Mouse (Mus musculus) kidney, embryonic 16.5 days (tissue): ENCODE measurements around the gene Slc16a2. TPM values are rescaled to one million over a fixed set of nuclear protein-coding genes. Genes with fewer than 3 reads are reported as not detected.
"Not testable (repeated sequence)": the region's sequence is repeated elsewhere in the genome, so short reads cannot be mapped to it uniquely, and the experiment has no call there.

ENCODE experiments used
- ATAC-seq: fragments of 200-750 bp; cut with Nextera tagmentation; 2 replicates; pipeline ENCODE4 v1.8.0; 2017; ENCODE audit warnings: moderate TSS enrichment; ENCODE audit not compliant: low FRiP score, low TSS enrichment
- H3K27ac ChIP-seq: fragments of 300-500 bp; sonication (generic); 2 replicates; pipeline ENCODE4 v1.5.1; 2014; ENCODE audit warnings: low read length
- H3K27me3 ChIP-seq: fragments of 300-500 bp; sonication (generic); 2 replicates; pipeline ENCODE4 v1.6.1; 2014; ENCODE audit warnings: low read length, control low read depth, mixed read lengths; ENCODE audit not compliant: insufficient read depth
- H3K36me3 ChIP-seq: fragments of 300-500 bp; sonication (generic); 2 replicates; pipeline ENCODE4 v1.6.1; 2014; ENCODE audit warnings: low read length, control low read depth, mixed read lengths; ENCODE audit not compliant: insufficient read depth
- H3K4me1 ChIP-seq: fragments of 300-500 bp; sonication (generic); 2 replicates; pipeline ENCODE4 v1.6.1; 2014; ENCODE audit warnings: low read length, control low read depth, mixed read lengths; ENCODE audit not compliant: insufficient read depth
- H3K4me2 ChIP-seq: fragments of 300-500 bp; sonication (generic); replicated peaks from 2 replicates; pipeline ENCODE4 v1.6.1; 2014; ENCODE audit warnings: low read depth, low read length
- H3K4me3 ChIP-seq: fragments of 300-500 bp; sonication (generic); 2 replicates; pipeline ENCODE4 v1.5.1; 2014; ENCODE audit warnings: mild to moderate bottlenecking, low read length
- H3K9ac ChIP-seq: fragments of 300-500 bp; sonication (generic); replicated peaks from 2 replicates; pipeline ENCODE4 v1.6.1; 2014; ENCODE audit warnings: low read length
- H3K9me3 ChIP-seq: fragments of 300-500 bp; sonication (generic); 2 replicates; pipeline ENCODE4 v1.6.1; 2016; ENCODE audit warnings: low read length, control low read depth
- WGBS: fragments of 180-500 bp; shearing (Covaris S2); extraction: QIAGEN DNeasy Blood & Tissue Kit; methylation state at CpG from one replicate; pipeline ENCODE4 v1.1.7; 2014; 5-methylcytosine and 5-hydroxymethylcytosine counted together
- polyA plus RNA-seq: library from polyadenylated mRNA; unstranded; fragments of >200 nt; fragmentation: Nextera tagmentation; extraction: Ambion mirVana; gene quantifications from 2 replicates; pipeline ENCODE4 v1.2.1, GENCODE M21; 2015

The Slc16a2 gene
- polyA plus RNA-seq, 1 experiment from 2014 or later: 12.8 TPM

DNA sequence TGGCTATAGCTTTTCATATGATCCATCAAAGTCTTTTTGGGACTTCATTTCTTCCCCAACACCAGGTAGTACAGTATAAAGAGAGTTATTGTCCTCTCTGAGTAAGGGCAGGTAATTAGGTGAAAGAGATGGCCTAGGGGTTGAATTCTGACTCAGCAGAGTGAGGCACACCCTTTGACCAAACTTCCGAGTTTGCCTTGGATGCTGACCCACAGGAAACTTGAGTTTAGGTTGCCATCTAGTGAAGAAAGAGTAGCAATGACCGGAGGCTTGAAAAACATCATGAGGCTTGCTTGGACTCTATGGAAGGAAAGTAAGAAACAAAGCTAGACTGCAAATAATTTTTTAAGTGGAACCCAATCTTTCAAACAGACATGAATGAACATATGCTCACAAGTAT, 147.1 kb downstream of the Slc16a2 start:
- H3K4me2 ChIP-seq: no peak overlapping the region
- no peak overlapping the region for H3K9ac ChIP-seq
- no peak overlapping the region for H3K27ac ChIP-seq
- H3K27me3 ChIP-seq: peaks cover 4% of the 10 kb centered on the region; the same call in 1 of the 2 replicates
- no peaks in the 10 kb centered on the region for H3K9me3 ChIP-seq
- ATAC-seq: no peak
- no peaks in the 10 kb centered on the region for H3K4me1 ChIP-seq
- H3K36me3 ChIP-seq: no peaks in the 10 kb centered on the region
- no peak overlapping the region for H3K4me3 ChIP-seq
- WGBS: 25% methylated on average over 2 of the region's 2 CpGs

DNA sequence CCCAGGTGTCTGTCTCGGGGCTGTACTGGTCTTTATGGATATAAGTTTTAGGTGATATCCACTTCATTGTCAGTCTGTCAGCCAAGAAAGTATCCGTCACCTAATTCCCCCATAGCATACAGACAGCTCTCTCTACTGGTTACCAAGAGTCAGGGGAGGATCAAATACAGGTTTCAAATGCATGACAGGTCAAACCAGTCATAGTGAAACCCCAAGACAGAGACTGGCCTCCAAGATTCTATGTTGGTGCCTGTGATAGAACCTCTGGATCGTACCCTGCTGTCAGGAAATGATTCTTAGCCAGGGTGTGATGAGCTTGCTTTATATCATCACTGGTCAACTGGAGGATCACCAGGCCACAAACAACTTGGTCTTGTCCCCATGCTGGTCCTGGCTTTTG, 148.0 kb downstream of the Slc16a2 start:
- 91% methylated on average over 3 of the region's 3 CpGs for WGBS
- H3K9me3 ChIP-seq: no peaks in the 10 kb centered on the region
- no peak overlapping the region for H3K27ac ChIP-seq
- no peak overlapping the region for H3K4me2 ChIP-seq
- no peaks in the 10 kb centered on the region for H3K4me1 ChIP-seq
- H3K4me3 ChIP-seq: no peak overlapping the region
- no peaks in the 10 kb centered on the region for H3K36me3 ChIP-seq
- H3K9ac ChIP-seq: no peak overlapping the region
- ATAC-seq: no peak
- peaks cover 4% of the 10 kb centered on the region; the same call in 1 of the 2 replicates for H3K27me3 ChIP-seq

DNA sequence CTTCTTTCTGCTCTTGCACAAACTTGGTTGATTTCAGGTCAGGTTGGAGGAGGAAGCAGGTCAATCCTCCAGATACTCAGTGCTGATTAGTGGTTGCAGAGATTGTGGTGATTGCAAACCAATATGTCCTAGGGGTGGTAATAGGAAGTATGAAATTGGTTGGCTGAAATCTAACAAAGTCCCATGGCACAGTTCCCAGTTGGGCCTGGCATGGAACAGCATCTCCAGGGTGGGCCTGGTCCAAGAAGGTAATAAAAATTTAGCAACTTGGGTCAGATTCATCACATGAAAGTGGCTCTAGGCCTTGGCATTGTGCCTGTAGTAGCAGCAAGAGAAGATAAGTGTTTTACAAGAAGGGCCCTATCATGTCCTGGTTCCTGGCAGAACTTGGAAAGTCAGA, 151.5 kb downstream of the Slc16a2 start:
- Histone ChIP-seq H3K27me3 (peaks cover 4% of the 10 kb centered on the region; the same call in 1 of the 2 replicates), H3K27ac (no peak overlapping the region), H3K9ac (no peak overlapping the region), H3K4me2 (no peak overlapping the region), H3K4me3 (no peak overlapping the region), H3K4me1 (no peaks in the 10 kb centered on the region), H3K36me3 (no peaks in the 10 kb centered on the region), H3K9me3 (no peaks in the 10 kb centered on the region)
- no peak for ATAC-seq

DNA sequence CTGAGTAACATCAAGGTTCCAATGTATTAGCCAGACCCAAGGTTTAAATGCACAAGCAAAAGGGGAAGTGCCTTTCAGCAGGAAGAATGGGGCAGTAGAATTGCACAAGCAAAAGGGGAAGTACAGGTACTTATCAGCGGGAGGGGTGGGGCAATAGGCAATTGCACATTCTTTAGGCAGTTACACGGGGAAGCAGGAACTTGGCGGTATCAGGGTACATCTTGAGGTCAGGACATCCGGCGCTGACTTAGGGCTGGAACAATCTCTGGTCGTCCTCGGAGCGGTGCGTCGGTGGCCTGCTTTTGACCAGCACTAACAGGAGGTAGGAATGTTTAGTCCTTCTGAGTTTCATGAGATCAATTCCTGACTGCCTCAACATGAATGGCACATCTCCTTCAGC, 157.3 kb downstream of the Slc16a2 start:
- not testable (repeated sequence) for H3K27me3 ChIP-seq, H3K36me3 ChIP-seq, ATAC-seq, H3K9me3 ChIP-seq, H3K4me3 ChIP-seq, H3K27ac ChIP-seq, H3K9ac ChIP-seq, H3K4me1 ChIP-seq, H3K4me2 ChIP-seq
- 88% methylated on average over 10 of the region's 10 CpGs for WGBS

DNA sequence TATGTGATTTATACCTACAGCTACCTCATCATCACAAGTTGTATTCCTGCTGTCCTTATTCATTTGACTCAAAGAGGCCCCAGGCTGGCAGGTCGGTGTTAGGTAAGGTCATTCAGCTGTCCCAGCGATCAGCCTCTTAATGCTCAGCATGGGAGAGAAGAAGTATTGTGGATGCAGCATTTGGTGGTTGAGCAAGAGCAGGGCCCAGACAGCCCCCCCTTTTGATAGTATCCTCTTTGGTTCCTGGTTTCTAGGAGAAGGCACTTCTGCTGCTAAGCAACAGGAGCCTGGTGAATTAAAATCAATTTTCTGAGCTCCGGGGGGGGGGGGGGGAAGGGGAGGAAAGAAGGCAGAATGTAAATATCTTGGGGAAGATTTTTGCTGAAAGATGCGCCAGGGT, 162.8 kb downstream of the Slc16a2 start:
- Histone ChIP-seq H3K27me3 (peaks cover 2% of the 10 kb centered on the region; the same call in 1 of the 2 replicates), H3K9ac (no peak overlapping the region), H3K4me2 (no peak overlapping the region), H3K9me3 (peaks cover 3% of the 10 kb centered on the region; the same call in 1 of the 2 replicates), H3K4me1 (no peaks in the 10 kb centered on the region), H3K4me3 (no peak overlapping the region), H3K36me3 (no peaks in the 10 kb centered on the region), H3K27ac (no peak overlapping the region)
- ATAC-seq: no peak
- 87% methylated on average over 4 of the region's 4 CpGs for WGBS

DNA sequence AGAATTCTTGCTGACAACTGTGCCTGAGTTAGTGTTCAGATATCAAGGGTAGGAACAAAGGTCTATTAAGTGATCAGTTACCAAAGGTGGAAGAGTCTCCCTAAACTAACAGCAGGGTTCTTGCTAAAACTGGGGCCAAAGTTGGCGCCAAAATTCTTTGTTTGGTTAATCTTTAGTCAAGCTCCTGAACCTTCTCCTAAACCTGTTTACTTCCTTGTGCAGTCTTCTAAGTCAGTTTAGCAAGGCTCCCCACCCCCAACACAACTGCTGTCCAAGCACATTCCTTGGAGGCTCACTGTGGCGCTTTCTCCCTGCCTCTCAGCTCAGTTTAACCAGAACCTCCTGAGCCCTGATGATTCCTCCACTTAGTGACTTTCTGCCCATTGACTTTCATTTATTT, 168.8 kb downstream of the Slc16a2 start:
- no peaks in the 10 kb centered on the region for H3K9me3 ChIP-seq
- 26% methylated on average over 2 of the region's 2 CpGs for WGBS
- no peaks in the 10 kb centered on the region for H3K36me3 ChIP-seq
- peaks cover 12% of the 10 kb centered on the region; the same call in 1 of the 2 replicates for H3K27me3 ChIP-seq
- H3K4me1 ChIP-seq: no peaks in the 10 kb centered on the region
- no peak overlapping the region for H3K4me2 ChIP-seq
- peak; percentile 81; the same call in 1 of the 2 replicates for ATAC-seq
- peak overlapping the region; percentile 49; the same call in 1 of the 2 replicates for H3K27ac ChIP-seq
- H3K9ac ChIP-seq: no peak overlapping the region
- no peak overlapping the region for H3K4me3 ChIP-seq

DNA sequence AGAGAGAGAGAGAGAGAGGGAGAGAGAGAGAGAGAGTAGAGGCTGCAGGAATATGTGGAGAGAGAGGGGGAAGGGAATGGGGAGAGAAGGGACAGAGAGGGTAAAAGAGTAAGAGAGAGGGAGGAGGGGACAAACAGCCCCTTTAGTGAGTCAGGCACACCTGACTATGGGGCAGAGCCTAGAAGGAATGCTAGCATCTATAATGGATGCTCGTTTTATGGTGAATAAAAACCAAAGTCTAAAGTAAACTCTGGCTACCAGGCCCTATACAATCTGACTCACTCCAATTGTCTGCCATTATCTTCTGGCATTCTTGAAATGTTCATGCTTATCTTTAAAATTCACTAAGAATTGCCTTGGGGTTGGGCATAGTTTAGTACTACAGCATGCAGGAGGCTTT, 169.7 kb downstream of the Slc16a2 start:
- WGBS: 31% methylated on average over 1 of the region's 1 CpGs
- H3K27ac ChIP-seq: peak overlapping the region; percentile 49; the same call in 1 of the 2 replicates

More for the DNA sequence above, 169.7 kb downstream of the Slc16a2 start:
- Histone ChIP-seq H3K4me1 (no peaks in the 10 kb centered on the region), H3K27me3 (peaks cover 12% of the 10 kb centered on the region; the same call in 1 of the 2 replicates), H3K9me3 (no peaks in the 10 kb centered on the region), H3K4me2 (no peak overlapping the region), H3K9ac (no peak overlapping the region), H3K36me3 (no peaks in the 10 kb centered on the region), H3K4me3 (no peak overlapping the region)
- no peak for ATAC-seq

Other genes with a start within 250 kb of the Slc16a2 start
- not detected in 2 replicates for gene Zcchc13, start 191.4 kb downstream of the Slc16a2 start, polyA plus RNA-seq
- gene Rlim, start 159.3 kb upstream of the Slc16a2 start, polyA plus RNA-seq: 34.2 and 38.9 TPM in 2 replicates